Mouse (Mus musculus): ENCODE data around the gene Stk35. TPM values are rescaled to one million over a fixed set of nuclear protein-coding genes. Genes with fewer than 3 reads are reported as not detected.
A peak's percentile ranks its signal among the peaks of the same experiment; 100 is the strongest.
"Not testable (repeated sequence)": the region's sequence is repeated elsewhere in the genome, so short reads cannot be mapped to it uniquely, and the experiment has no call there.

Stk35 gene
- polyA plus RNA-seq, 1 experiment from 2014 or later: 7.2 TPM

- H3K9ac ChIP-seq (ENCODE audit: low read depth, low read length): no peak overlapping the region
- H3K4me3 ChIP-seq (replicated peaks; ENCODE audit: low read depth, low read length): no peak overlapping the region
- TF ChIP-seq CTCF (IDR thresholded peaks at IDR 0.05; ENCODE audit: low read depth): no peak
- no peak overlapping the region for H3K4me2 ChIP-seq (ENCODE audit: low read length)
- ATAC-seq (replicated peaks; ENCODE audit: low FRiP score, low read depth): no peak
- H3K4me1 ChIP-seq (replicated peaks; ENCODE audit: insufficient read depth, low read length): no peaks in the 10 kb centered on the region
- no peaks in the 10 kb centered on the region for H3K9me3 ChIP-seq (replicated peaks; ENCODE audit: low read length)
- H3K36me3 ChIP-seq (ENCODE audit: insufficient read depth, low read length): no peaks in the 10 kb centered on the region
- DNase-seq (ENCODE audit: low spot score): no peak
- H3K27me3 ChIP-seq (ENCODE audit: insufficient read depth, low read length): no peaks in the 10 kb centered on the region
- 93% methylated on average over 1 of the region's 1 CpGs for WGBS
- H3K27ac ChIP-seq: no peak overlapping the region
Measured at GRCm38 (mm10) chr2:129838321-129838720, 38.0 kb downstream of the Stk35 start.

GRCm38 (mm10) chr2:129845826-129846225 lies 45.5 kb downstream of the Stk35 start:
- H3K4me2 ChIP-seq (ENCODE audit: low read length): no peak overlapping the region
- H3K9me3 ChIP-seq (replicated peaks; ENCODE audit: low read length): no peaks in the 10 kb centered on the region
- H3K27me3 ChIP-seq (ENCODE audit: insufficient read depth, low read length): no peaks in the 10 kb centered on the region
- whole genome bisulfite sequencing: 71% methylated on average over 3 of the region's 3 CpGs
- ATAC-seq (replicated peaks; ENCODE audit: low FRiP score, low read depth) (no peak), DNase-seq (ENCODE audit: low spot score) (no peak)
- H3K36me3 ChIP-seq (ENCODE audit: insufficient read depth, low read length): no peaks in the 10 kb centered on the region
- H3K4me1 ChIP-seq (replicated peaks; ENCODE audit: insufficient read depth, low read length): no peaks in the 10 kb centered on the region
- H3K9ac ChIP-seq (ENCODE audit: low read depth, low read length): no peak overlapping the region
- no peak overlapping the region for H3K4me3 ChIP-seq (replicated peaks; ENCODE audit: low read depth, low read length)
- no peak overlapping the region for H3K27ac ChIP-seq
- TF ChIP-seq CTCF (IDR thresholded peaks at IDR 0.05; ENCODE audit: low read depth): no peak

- H3K9ac ChIP-seq (ENCODE audit: low read depth, low read length): no peak overlapping the region
- no peak for TF ChIP-seq CTCF (IDR thresholded peaks at IDR 0.05; ENCODE audit: low read depth)
- DNase-seq (ENCODE audit: low spot score) (no peak), ATAC-seq (replicated peaks; ENCODE audit: low FRiP score, low read depth) (no peak)
- no peaks in the 10 kb centered on the region for H3K9me3 ChIP-seq (replicated peaks; ENCODE audit: low read length)
- no peaks in the 10 kb centered on the region for H3K4me1 ChIP-seq (replicated peaks; ENCODE audit: insufficient read depth, low read length)
- H3K4me3 ChIP-seq (replicated peaks; ENCODE audit: low read depth, low read length): no peak overlapping the region
- H3K4me2 ChIP-seq (ENCODE audit: low read length): no peak overlapping the region
- H3K36me3 ChIP-seq (ENCODE audit: insufficient read depth, low read length): no peaks in the 10 kb centered on the region
- H3K27me3 ChIP-seq (ENCODE audit: insufficient read depth, low read length): no peaks in the 10 kb centered on the region
- no peak overlapping the region for H3K27ac ChIP-seq
- WGBS: 89% methylated on average over 2 of the region's 2 CpGs
Measured at GRCm38 (mm10) chr2:129846501-129846900, 46.2 kb downstream of the Stk35 start.

GRCm38 (mm10) chr2:129849078-129849477 lies 48.8 kb downstream of the Stk35 start:
- not testable (repeated sequence) for H3K36me3 ChIP-seq (ENCODE audit: insufficient read depth, low read length); H3K27me3 ChIP-seq (ENCODE audit: insufficient read depth, low read length); H3K9ac ChIP-seq (ENCODE audit: low read depth, low read length); H3K9me3 ChIP-seq (replicated peaks; ENCODE audit: low read length); DNase-seq (ENCODE audit: low spot score); H3K4me3 ChIP-seq (replicated peaks; ENCODE audit: low read depth, low read length); H3K4me2 ChIP-seq (ENCODE audit: low read length); H3K27ac ChIP-seq; H3K4me1 ChIP-seq (replicated peaks; ENCODE audit: insufficient read depth, low read length); ATAC-seq (replicated peaks; ENCODE audit: low FRiP score, low read depth)
- TF ChIP-seq CTCF (IDR thresholded peaks at IDR 0.05; ENCODE audit: low read depth): peak; percentile 34
- 86% methylated on average over 3 of the region's 3 CpGs for WGBS

GRCm38 (mm10) chr2:129851512-129851911 lies 51.2 kb downstream of the Stk35 start:
- ATAC-seq (replicated peaks; ENCODE audit: low FRiP score, low read depth) (no peak), DNase-seq (ENCODE audit: low spot score) (no peak)
- Histone ChIP-seq H3K4me1 (replicated peaks; ENCODE audit: insufficient read depth, low read length) (no peaks in the 10 kb centered on the region), H3K4me2 (ENCODE audit: low read length) (no peak overlapping the region), H3K36me3 (ENCODE audit: insufficient read depth, low read length) (no peaks in the 10 kb centered on the region), H3K27ac (no peak overlapping the region), H3K4me3 (replicated peaks; ENCODE audit: low read depth, low read length) (no peak overlapping the region), H3K9me3 (replicated peaks; ENCODE audit: low read length) (no peaks in the 10 kb centered on the region), H3K9ac (ENCODE audit: low read depth, low read length) (no peak overlapping the region), H3K27me3 (ENCODE audit: insufficient read depth, low read length) (no peaks in the 10 kb centered on the region)
- 58% methylated on average over 4 of the region's 4 CpGs for WGBS
- TF ChIP-seq CTCF (IDR thresholded peaks at IDR 0.05; ENCODE audit: low read depth): no peak

GRCm38 (mm10) chr2:129863256-129863655 lies 62.9 kb downstream of the Stk35 start:
- H3K9me3 ChIP-seq (replicated peaks; ENCODE audit: low read length): no peaks in the 10 kb centered on the region
- H3K4me3 ChIP-seq (replicated peaks; ENCODE audit: low read depth, low read length): no peak overlapping the region
- WGBS: 81% methylated on average over 5 of the region's 5 CpGs
- no peak for DNase-seq (ENCODE audit: low spot score)
- ATAC-seq (replicated peaks; ENCODE audit: low FRiP score, low read depth): no peak
- no peaks in the 10 kb centered on the region for H3K27me3 ChIP-seq (ENCODE audit: insufficient read depth, low read length)
- no peaks in the 10 kb centered on the region for H3K4me1 ChIP-seq (replicated peaks; ENCODE audit: insufficient read depth, low read length)
- no peak for TF ChIP-seq CTCF (IDR thresholded peaks at IDR 0.05; ENCODE audit: low read depth)
- H3K36me3 ChIP-seq (ENCODE audit: insufficient read depth, low read length): no peaks in the 10 kb centered on the region
- H3K4me2 ChIP-seq (ENCODE audit: low read length): no peak overlapping the region
- H3K9ac ChIP-seq (ENCODE audit: low read depth, low read length): no peak overlapping the region
- H3K27ac ChIP-seq: no peak overlapping the region

- Histone ChIP-seq H3K9me3 (replicated peaks; ENCODE audit: low read length) (no peaks in the 10 kb centered on the region), H3K27me3 (ENCODE audit: insufficient read depth, low read length) (no peaks in the 10 kb centered on the region), H3K27ac (no peak overlapping the region), H3K4me3 (replicated peaks; ENCODE audit: low read depth, low read length) (no peak overlapping the region), H3K36me3 (ENCODE audit: insufficient read depth, low read length) (no peaks in the 10 kb centered on the region), H3K4me1 (replicated peaks; ENCODE audit: insufficient read depth, low read length) (no peaks in the 10 kb centered on the region), H3K4me2 (ENCODE audit: low read length) (no peak overlapping the region), H3K9ac (ENCODE audit: low read depth, low read length) (no peak overlapping the region)
- DNase-seq (ENCODE audit: low spot score) (no peak), ATAC-seq (replicated peaks; ENCODE audit: low FRiP score, low read depth) (no peak)
- no peak for TF ChIP-seq CTCF (IDR thresholded peaks at IDR 0.05; ENCODE audit: low read depth)
- 69% methylated on average over 3 of the region's 3 CpGs for WGBS
Measured at GRCm38 (mm10) chr2:129864958-129865357, 64.6 kb downstream of the Stk35 start.

All from kidney, postnatal 0 days (tissue).